In the genomic region with DNA sequence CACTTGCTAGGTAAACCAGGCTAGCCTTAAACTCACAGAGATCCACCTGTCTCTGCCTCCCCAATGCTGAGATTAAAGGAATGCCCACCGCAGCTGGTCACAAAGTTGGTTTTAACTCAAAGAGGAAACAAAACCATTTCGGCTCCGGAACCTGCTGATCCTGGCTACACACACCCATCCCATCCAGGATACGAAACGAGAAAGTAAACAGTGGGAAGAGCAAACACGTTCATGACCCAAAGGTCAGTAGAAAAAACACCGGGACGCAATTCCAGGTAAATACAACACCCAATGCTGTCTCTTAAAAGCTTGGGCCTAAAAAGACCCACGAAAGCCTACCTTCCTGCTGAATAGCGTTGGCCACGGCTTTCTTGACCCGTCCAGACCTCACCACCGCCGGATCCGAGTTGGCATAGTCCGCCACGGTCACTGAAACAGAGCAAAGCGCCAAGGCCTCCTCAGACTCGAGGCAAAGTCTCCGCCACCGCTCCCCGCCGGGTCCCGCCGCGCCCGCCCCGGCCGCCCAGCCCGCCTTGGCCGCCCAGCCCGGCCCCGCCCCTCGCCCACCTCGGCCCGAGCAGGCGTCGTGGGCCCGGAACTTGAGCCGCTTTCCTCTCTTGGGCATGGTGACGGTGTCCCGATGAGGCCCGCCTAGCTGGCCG, we compare ENCODE assay signal across 8 mouse cellular contexts. TPM values are rescaled to one million over a fixed set of nuclear protein-coding genes. Genes with fewer than 3 reads are reported as not detected.
DNase-seq lines count a peak whose midpoint lies in the region; ATAC-seq and TF ChIP-seq lines count a peak whose summit lies in the region.

No protein-coding gene starts in this region.

- no peaks in the 10 kb centered on the region for H3K27me3 ChIP-seq in kidney, embryonic 16.5 days (ENCODE audit: insufficient read depth, low read length)
- H3K27me3 ChIP-seq in heart, embryonic 16.5 days (ENCODE audit: control insufficient read depth, insufficient read depth, low read length) = no peaks in the 10 kb centered on the region
- no peaks in the 10 kb centered on the region for H3K27me3 ChIP-seq in liver, postnatal 0 days (ENCODE audit: insufficient read depth, low read length)

- ATAC-seq in kidney, embryonic 16.5 days (ENCODE audit: low FRiP score, low TSS enrichment) = peak; percentile 91; the same call in 1 of the 2 replicates
- ATAC-seq in activated CD4-positive, CD25-positive, alpha-beta regulatory T cell, adult 4 months = peak; percentile 36
- ATAC-seq in heart, embryonic 16.5 days (replicated peaks; ENCODE audit: extremely low read depth, insufficient read depth, low FRiP score) = peak; percentile 84
- ATAC-seq in liver, postnatal 0 days = peak; percentile 80

- peaks cover 25% of the 10 kb centered on the region for H3K36me3 ChIP-seq in kidney, embryonic 16.5 days (ENCODE audit: insufficient read depth, low read length)
- peaks cover 22% of the 10 kb centered on the region for H3K36me3 ChIP-seq in heart, embryonic 16.5 days (ENCODE audit: control insufficient read depth, insufficient read depth)
- H3K36me3 ChIP-seq in liver, postnatal 0 days (replicated peaks; ENCODE audit: insufficient read depth, low read length) = peaks cover 28% of the 10 kb centered on the region

- H3K9me3 ChIP-seq in kidney, embryonic 16.5 days (ENCODE audit: low read length) = no peaks in the 10 kb centered on the region
- H3K9me3 ChIP-seq in heart, embryonic 16.5 days (replicated peaks; ENCODE audit: control insufficient read depth, low read length) = no peaks in the 10 kb centered on the region
- no peaks in the 10 kb centered on the region for H3K9me3 ChIP-seq in liver, postnatal 0 days (ENCODE audit: low read length)

- TF ChIP-seq EP300 in liver, postnatal 0 days (IDR thresholded peaks at IDR 0.05; ENCODE audit: low read depth) = peak; percentile 35; the same call in 1 of the 2 replicates

- peak overlapping the region; percentile 61 for H3K4me2 ChIP-seq in kidney, embryonic 16.5 days (replicated peaks; ENCODE audit: low read depth, low read length)
- H3K4me2 ChIP-seq in heart, embryonic 16.5 days (ENCODE audit: low read depth, low read length) = peak overlapping the region; percentile 92
- H3K4me2 ChIP-seq in liver, postnatal 0 days (ENCODE audit: low read depth, low read length) = peak overlapping the region; percentile 68

- peak overlapping the region; percentile 90 for H3K9ac ChIP-seq in kidney, embryonic 16.5 days (replicated peaks; ENCODE audit: low read length)
- H3K9ac ChIP-seq in heart, embryonic 16.5 days (ENCODE audit: low read length) = peak overlapping the region; percentile 97
- peak overlapping the region; percentile 93 for H3K9ac ChIP-seq in liver, postnatal 0 days (replicated peaks)

- H3K4me3 ChIP-seq in kidney, embryonic 16.5 days (ENCODE audit: low read length) = peak overlapping the region; percentile 85
- peak overlapping the region; percentile 97 for H3K4me3 ChIP-seq in heart, embryonic 16.5 days (ENCODE audit: low read length)
- peak overlapping the region; percentile 82 for H3K4me3 ChIP-seq in liver, postnatal 0 days (ENCODE audit: low read depth, low read length)

- TF ChIP-seq CTCF in liver, postnatal 0 days (IDR thresholded peaks at IDR 0.05; ENCODE audit: low read depth) = no peak

- no peak for DNase-seq in kidney, postnatal 4 days
- DNase-seq in liver, postnatal 0 days = no peak
- DNase-seq in left cerebral cortex, adult 11 months (ENCODE audit: low spot score) = no peak
- no peak for DNase-seq in cerebellum, postnatal 4 days (ENCODE audit: low spot score in 2 of 2)
- DNase-seq in layer of hippocampus, adult 11-12 months (ENCODE audit: low spot score) = no peak

- peak overlapping the region; percentile 41 for H3K27ac ChIP-seq in kidney, embryonic 16.5 days (ENCODE audit: low read length)
- H3K27ac ChIP-seq in heart, embryonic 16.5 days (ENCODE audit: low read length) = peak overlapping the region; percentile 83
- peak overlapping the region; percentile 96 for H3K27ac ChIP-seq in liver, postnatal 0 days (ENCODE audit: low read depth)

- H3K4me1 ChIP-seq in kidney, embryonic 16.5 days (ENCODE audit: insufficient read depth, low read length) = peaks cover 15% of the 10 kb centered on the region
- peaks cover 12% of the 10 kb centered on the region for H3K4me1 ChIP-seq in heart, embryonic 16.5 days (ENCODE audit: control insufficient read depth, insufficient read depth, low read length)
- peaks cover 13% of the 10 kb centered on the region for H3K4me1 ChIP-seq in liver, postnatal 0 days (ENCODE audit: insufficient read depth)

- under 1% methylated on average over 36 of the region's 44 CpGs for WGBS in kidney, embryonic 16.5 days
- WGBS in heart, embryonic 16.5 days = 1% methylated on average over 42 of the region's 44 CpGs
- WGBS in liver, postnatal 0 days (ENCODE audit: insufficient replicate concordance) = 1% methylated on average over 38 of the region's 44 CpGs

RNA-seq across cellular contexts. Expression of gene Tmem183a, which starts 0.5 kb away (rescaled TPM):
- 79.0 and 88.8 TPM in 2 replicates for polyA plus RNA-seq in kidney, embryonic 16.5 days (2015; fragmentation: Nextera tagmentation; extraction: Ambion mirVana)
- polyA plus RNA-seq in activated CD4-positive, CD25-positive, alpha-beta regulatory T cell, adult 4 months (2017; shearing (Covaris generic)) = 10 to 100 TPM; 23.6 to 33.3 TPM
- polyA plus RNA-seq in heart, embryonic 16.5 days (2015; fragmentation: Nextera tagmentation; extraction: Ambion mirVana) = 57.5 and 60.4 TPM in 2 replicates
- polyA plus RNA-seq in liver, postnatal 0 days (2015; fragmentation: Nextera tagmentation; extraction: Ambion mirVana) = 44.1 and 46.1 TPM in 2 replicates

RNA-seq across cellular contexts. Expression of gene 4933406M09Rik, which starts 24.4 kb away (rescaled TPM):
- not detected in 2 replicates for polyA plus RNA-seq in kidney, embryonic 16.5 days (2015; fragmentation: Nextera tagmentation; extraction: Ambion mirVana)
- not detected for polyA plus RNA-seq in activated CD4-positive, CD25-positive, alpha-beta regulatory T cell, adult 4 months (2017; shearing (Covaris generic))
- not detected in 2 replicates for polyA plus RNA-seq in heart, embryonic 16.5 days (2015; fragmentation: Nextera tagmentation; extraction: Ambion mirVana)
- polyA plus RNA-seq in liver, postnatal 0 days (2015; fragmentation: Nextera tagmentation; extraction: Ambion mirVana) = not detected in 2 replicates

RNA-seq across cellular contexts. Expression of gene Ppfia4, which starts 28.6 kb away (rescaled TPM):
- 3.6 and 3.9 TPM in 2 replicates for polyA plus RNA-seq in kidney, embryonic 16.5 days (2015; fragmentation: Nextera tagmentation; extraction: Ambion mirVana)
- under 1 TPM in 1 of 2 experiments, not detected in 1; 0.15 TPM for polyA plus RNA-seq in activated CD4-positive, CD25-positive, alpha-beta regulatory T cell, adult 4 months (2017; shearing (Covaris generic))
- 10.6 and 11.4 TPM in 2 replicates for polyA plus RNA-seq in heart, embryonic 16.5 days (2015; fragmentation: Nextera tagmentation; extraction: Ambion mirVana)
- polyA plus RNA-seq in liver, postnatal 0 days (2015; fragmentation: Nextera tagmentation; extraction: Ambion mirVana) = 1.3 and 1.6 TPM in 2 replicates

RNA-seq across cellular contexts. Expression of gene Cyb5r1, which starts 44.0 kb away (rescaled TPM):
- 42.7 and 44.1 TPM in 2 replicates for polyA plus RNA-seq in kidney, embryonic 16.5 days (2015; fragmentation: Nextera tagmentation; extraction: Ambion mirVana)
- 10 to 100 TPM; 17.0 to 17.1 TPM for polyA plus RNA-seq in activated CD4-positive, CD25-positive, alpha-beta regulatory T cell, adult 4 months (2017; shearing (Covaris generic))
- polyA plus RNA-seq in heart, embryonic 16.5 days (2015; fragmentation: Nextera tagmentation; extraction: Ambion mirVana) = 42.2 and 49.0 TPM in 2 replicates
- 7.7 and 8.2 TPM in 2 replicates for polyA plus RNA-seq in liver, postnatal 0 days (2015; fragmentation: Nextera tagmentation; extraction: Ambion mirVana)

RNA-seq across cellular contexts. Expression of gene Adipor1, which starts 53.9 kb away (rescaled TPM):
- 98.2 and 101 TPM in 2 replicates for polyA plus RNA-seq in kidney, embryonic 16.5 days (2015; fragmentation: Nextera tagmentation; extraction: Ambion mirVana)
- 10 to 100 TPM; 32.7 to 33.2 TPM for polyA plus RNA-seq in activated CD4-positive, CD25-positive, alpha-beta regulatory T cell, adult 4 months (2017; shearing (Covaris generic))
- polyA plus RNA-seq in heart, embryonic 16.5 days (2015; fragmentation: Nextera tagmentation; extraction: Ambion mirVana) = 138 and 148 TPM in 2 replicates
- polyA plus RNA-seq in liver, postnatal 0 days (2015; fragmentation: Nextera tagmentation; extraction: Ambion mirVana) = 93.5 and 98.9 TPM in 2 replicates

Comparison
In these comparisons a context has a peak if more than half of its experiments do, and no peak if none do; other contexts are left out.
1. ATAC-seq: peak in every context shown above with its lines; median percentile 91 in kidney, embryonic 16.5 days; 84 in heart, embryonic 16.5 days; 80 in liver, postnatal 0 days; 36 in activated CD4-positive, CD25-positive, alpha-beta regulatory T cell, adult 4 months.
2. H3K27ac ChIP-seq: peak in every context shown above with its lines; median percentile 96 in liver, postnatal 0 days; 83 in heart, embryonic 16.5 days; 41 in kidney, embryonic 16.5 days.